Mouse (Mus musculus) ES-Bruce4 (cell line): ENCODE data around the gene Ddx19b.

ENCODE experiments used
- CTCF ChIP-seq: IDR thresholded peaks from one replicate; pipeline ENCODE4 v1.8.1; 2011; ENCODE audit warnings: low read depth, low read length
- EP300 ChIP-seq: IDR thresholded peaks from 2 replicates; pipeline ENCODE4 v1.6.1; 2011; ENCODE audit warnings: low read depth, low read length; ENCODE audit not compliant: insufficient read depth
- POLR2A ChIP-seq: IDR thresholded peaks from one replicate; pipeline ENCODE4 v1.8.1; 2011; ENCODE audit warnings: low read length; ENCODE audit not compliant: insufficient read depth

- no peak for TF ChIP-seq POLR2A
- no peak for TF ChIP-seq CTCF
- TF ChIP-seq EP300 = no peak
Measured at GRCm38 (mm10) chr8:111056691-111057293, 25.2 kb upstream of the Ddx19b start.
